Mouse (Mus musculus): ENCODE data around the gene Zer1. TPM values are rescaled to one million over a fixed set of nuclear protein-coding genes. Genes with fewer than 3 reads are reported as not detected.

The Zer1 gene
- polyA plus RNA-seq, 1 experiment from 2014 or later = 1.8 TPM

DNA sequence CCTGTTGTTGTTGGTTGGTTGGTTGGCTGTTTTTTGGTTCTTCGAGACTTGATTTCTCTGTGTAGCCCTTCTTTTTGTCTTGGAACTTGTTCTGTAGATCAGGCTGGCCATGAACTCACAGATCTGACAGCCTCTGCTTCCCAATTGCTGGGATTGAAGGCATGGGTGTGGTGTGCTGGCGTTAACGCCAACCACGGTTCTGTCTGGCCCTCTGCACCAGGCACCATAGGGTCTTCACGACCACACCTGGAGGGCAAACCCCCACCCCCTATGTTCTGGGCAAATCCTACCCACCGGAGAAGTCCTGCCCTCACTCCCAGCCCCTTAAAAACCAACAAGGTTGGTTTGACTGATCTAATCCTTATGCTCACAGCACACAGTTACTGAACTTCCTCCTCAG, 47.4 kb downstream of the Zer1 start:
- TF ChIP-seq CTCF (IDR thresholded peaks at IDR 0.05; ENCODE audit: low read depth) = no peak
- TF ChIP-seq EP300 (IDR thresholded peaks at IDR 0.05; ENCODE audit: low read depth) = no peak
- 55% methylated on average over 6 of the region's 6 CpGs for WGBS (ENCODE audit: insufficient replicate concordance)

DNA sequence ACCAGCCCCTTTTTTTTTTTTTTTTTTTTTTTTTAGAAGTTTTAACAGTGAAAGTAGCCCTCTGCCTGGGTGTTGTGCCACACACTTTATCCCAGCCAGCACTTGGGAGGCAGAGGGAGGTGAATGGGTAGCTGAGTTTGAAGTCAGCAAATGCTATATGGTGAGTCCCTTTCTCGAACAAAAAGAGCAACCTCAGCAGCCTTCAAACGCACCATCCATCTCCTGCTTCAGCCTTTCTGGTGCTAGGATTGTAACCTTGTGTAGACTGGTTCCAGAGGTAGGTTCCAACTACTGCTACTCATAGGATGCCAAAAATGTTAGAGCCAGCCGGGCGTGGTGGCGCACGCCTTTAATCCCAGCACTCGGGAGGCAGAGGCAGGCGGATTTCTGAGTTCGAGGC, 47.9 kb downstream of the Zer1 start:
- DNase-seq = no peak
- no peak overlapping the region for H3K9ac ChIP-seq (replicated peaks)
- no peak overlapping the region for H3K4me3 ChIP-seq (ENCODE audit: low read depth, low read length)
- no peak for ATAC-seq
- H3K4me2 ChIP-seq (ENCODE audit: low read depth, low read length) = no peak overlapping the region
- H3K36me3 ChIP-seq (replicated peaks; ENCODE audit: insufficient read depth, low read length) = peaks cover 7% of the 10 kb centered on the region; the same call in 1 of the 2 replicates
- peaks cover 8% of the 10 kb centered on the region for H3K4me1 ChIP-seq (ENCODE audit: insufficient read depth)
- no peak for TF ChIP-seq EP300 (IDR thresholded peaks at IDR 0.05; ENCODE audit: low read depth)
- TF ChIP-seq CTCF (IDR thresholded peaks at IDR 0.05; ENCODE audit: low read depth) = no peak
- no peaks in the 10 kb centered on the region for H3K27me3 ChIP-seq (ENCODE audit: insufficient read depth, low read length)
- H3K27ac ChIP-seq (ENCODE audit: low read depth) = no peak overlapping the region
- no peaks in the 10 kb centered on the region for H3K9me3 ChIP-seq (ENCODE audit: low read length)
- WGBS (ENCODE audit: insufficient replicate concordance) = 88% methylated on average over 8 of the region's 9 CpGs

More for the DNA sequence above, 47.4 kb downstream of the Zer1 start:
- Histone ChIP-seq H3K4me2 (ENCODE audit: low read depth, low read length) (peak overlapping the region; percentile 100), H3K27ac (ENCODE audit: low read depth) (no peak overlapping the region; the same call in 1 of the 2 replicates), H3K4me3 (ENCODE audit: low read depth, low read length) (peak overlapping the region; percentile 74), H3K4me1 (ENCODE audit: insufficient read depth) (peaks cover 8% of the 10 kb centered on the region), H3K9me3 (ENCODE audit: low read length) (no peaks in the 10 kb centered on the region), H3K27me3 (ENCODE audit: insufficient read depth, low read length) (no peaks in the 10 kb centered on the region), H3K9ac (replicated peaks) (no peak overlapping the region), H3K36me3 (replicated peaks; ENCODE audit: insufficient read depth, low read length) (peaks cover 7% of the 10 kb centered on the region; the same call in 1 of the 2 replicates)
- peak; percentile 7 for ATAC-seq
- no peak for DNase-seq

DNA sequence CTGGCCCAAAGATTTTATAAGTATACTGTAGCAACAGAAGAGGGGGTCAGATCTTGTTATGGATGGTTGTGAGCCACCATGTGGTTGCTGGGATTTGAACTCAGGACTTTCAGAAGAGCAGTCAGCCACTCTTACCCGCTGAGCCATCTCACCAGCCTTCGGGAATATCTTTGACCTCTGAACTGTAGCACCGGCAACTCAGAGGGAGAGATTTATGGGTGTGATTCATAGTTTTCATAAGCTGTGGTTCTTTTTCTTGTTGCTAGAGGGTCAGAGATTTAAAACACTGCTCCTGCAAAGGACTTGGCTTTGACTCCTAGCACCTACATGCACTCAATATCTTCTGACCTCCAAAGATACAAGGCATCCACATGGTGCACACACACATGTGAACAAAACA, 48.8 kb downstream of the Zer1 start:
- DNase-seq = no peak
- H3K4me3 ChIP-seq (ENCODE audit: low read depth, low read length) = no peak overlapping the region
- WGBS (ENCODE audit: insufficient replicate concordance) = 61% methylated on average over 3 of the region's 3 CpGs

DNA sequence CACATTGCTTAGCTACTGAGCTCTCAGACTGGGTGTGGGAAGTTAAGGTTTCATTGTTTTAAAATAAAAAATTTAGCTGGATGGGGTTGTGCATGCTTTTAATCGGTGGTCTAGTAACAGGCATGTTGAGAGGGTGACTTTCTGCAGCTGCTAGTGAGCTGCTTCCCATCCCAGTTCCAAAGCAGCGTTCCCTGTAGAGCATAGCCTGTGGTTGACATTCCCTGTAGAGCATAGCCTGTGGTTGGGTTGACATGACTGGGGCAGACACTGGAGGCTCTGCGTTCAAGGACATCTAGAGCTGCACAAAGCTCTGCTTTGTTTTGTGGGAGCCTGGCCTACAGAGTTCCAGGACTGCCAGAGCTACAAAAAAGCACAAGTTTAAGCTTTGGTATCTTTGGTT, 51.1 kb downstream of the Zer1 start:
- no peak overlapping the region for H3K27ac ChIP-seq (ENCODE audit: low read depth)
- 81% methylated on average over 3 of the region's 3 CpGs for WGBS (ENCODE audit: insufficient replicate concordance)

More for the DNA sequence above, 48.8 kb downstream of the Zer1 start:
- Histone ChIP-seq H3K4me1 (ENCODE audit: insufficient read depth) (peaks cover 8% of the 10 kb centered on the region), H3K27ac (ENCODE audit: low read depth) (no peak overlapping the region), H3K9me3 (ENCODE audit: low read length) (no peaks in the 10 kb centered on the region), H3K9ac (replicated peaks) (no peak overlapping the region), H3K4me2 (ENCODE audit: low read depth, low read length) (no peak overlapping the region), H3K36me3 (replicated peaks; ENCODE audit: insufficient read depth, low read length) (peaks cover 8% of the 10 kb centered on the region), H3K27me3 (ENCODE audit: insufficient read depth, low read length) (no peaks in the 10 kb centered on the region)
- no peak for ATAC-seq
- TF ChIP-seq EP300 (IDR thresholded peaks at IDR 0.05; ENCODE audit: low read depth) = no peak
- no peak for TF ChIP-seq CTCF (IDR thresholded peaks at IDR 0.05; ENCODE audit: low read depth)

DNA sequence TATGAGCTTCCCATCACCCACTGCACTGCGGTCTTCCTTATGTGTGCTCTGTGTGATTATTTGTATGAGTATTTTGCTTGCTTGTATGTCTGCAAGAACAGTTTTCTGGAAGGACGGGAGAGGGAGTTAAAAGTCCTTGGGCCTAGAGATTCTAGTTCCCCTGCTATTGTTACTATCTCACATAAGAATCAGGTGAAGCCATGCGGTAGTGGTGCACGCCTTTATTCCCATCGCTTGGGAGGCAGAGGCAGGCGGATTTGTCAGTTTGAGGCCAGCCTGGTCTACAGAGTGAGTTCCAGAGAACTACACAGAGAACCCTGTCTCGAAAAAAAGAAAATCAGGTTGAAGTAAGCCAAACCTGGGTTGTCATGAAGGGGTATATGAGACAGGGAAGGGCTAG, 51.5 kb downstream of the Zer1 start:
- TF ChIP-seq CTCF (IDR thresholded peaks at IDR 0.05; ENCODE audit: low read depth) = no peak
- no peak for TF ChIP-seq EP300 (IDR thresholded peaks at IDR 0.05; ENCODE audit: low read depth)
- ATAC-seq = no peak
- Histone ChIP-seq H3K4me2 (ENCODE audit: low read depth, low read length) (no peak overlapping the region), H3K36me3 (replicated peaks; ENCODE audit: insufficient read depth, low read length) (peaks cover 27% of the 10 kb centered on the region), H3K9me3 (ENCODE audit: low read length) (no peaks in the 10 kb centered on the region), H3K9ac (replicated peaks) (no peak overlapping the region), H3K27me3 (ENCODE audit: insufficient read depth, low read length) (no peaks in the 10 kb centered on the region), H3K4me3 (ENCODE audit: low read depth, low read length) (no peak overlapping the region), H3K4me1 (ENCODE audit: insufficient read depth) (peaks cover 8% of the 10 kb centered on the region), H3K27ac (ENCODE audit: low read depth) (no peak overlapping the region)
- DNase-seq = no peak
- WGBS (ENCODE audit: insufficient replicate concordance) = 73% methylated on average over 7 of the region's 7 CpGs

More for the DNA sequence above, 51.1 kb downstream of the Zer1 start:
- Histone ChIP-seq H3K4me3 (ENCODE audit: low read depth, low read length) (no peak overlapping the region), H3K9ac (replicated peaks) (no peak overlapping the region), H3K4me1 (ENCODE audit: insufficient read depth) (peaks cover 5% of the 10 kb centered on the region), H3K27me3 (ENCODE audit: insufficient read depth, low read length) (no peaks in the 10 kb centered on the region), H3K9me3 (ENCODE audit: low read length) (no peaks in the 10 kb centered on the region), H3K36me3 (replicated peaks; ENCODE audit: insufficient read depth, low read length) (peaks cover 27% of the 10 kb centered on the region), H3K4me2 (ENCODE audit: low read depth, low read length) (no peak overlapping the region)
- TF ChIP-seq EP300 (IDR thresholded peaks at IDR 0.05; ENCODE audit: low read depth) (no peak), CTCF (IDR thresholded peaks at IDR 0.05; ENCODE audit: low read depth) (no peak)
- ATAC-seq (no peak), DNase-seq (no peak)

DNA sequence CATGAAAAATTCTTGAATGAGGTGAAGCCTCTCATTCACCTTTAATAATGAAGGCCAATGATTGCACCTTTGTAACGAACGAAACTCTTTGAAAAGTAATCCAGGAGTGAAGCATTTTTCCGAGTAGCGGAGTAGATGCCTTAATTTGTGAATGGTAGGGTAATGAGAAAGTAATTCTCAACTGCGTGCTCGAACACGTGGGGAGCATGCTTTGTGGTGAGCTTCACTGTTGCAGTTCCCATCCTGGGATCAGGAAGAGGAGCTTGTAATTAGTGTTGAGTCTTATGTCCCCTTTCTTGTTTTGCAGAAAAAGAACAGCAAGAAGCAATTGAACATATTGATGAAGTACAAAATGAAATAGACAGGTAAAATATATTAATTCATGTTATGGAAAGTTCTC, 56.4 kb downstream of the Zer1 start:
- no peak overlapping the region for H3K27ac ChIP-seq (ENCODE audit: low read depth)
- peak overlapping the region; percentile 95 for H3K4me2 ChIP-seq (ENCODE audit: low read depth, low read length)
- no peak for DNase-seq
- H3K36me3 ChIP-seq (replicated peaks; ENCODE audit: insufficient read depth, low read length) = peaks cover 23% of the 10 kb centered on the region
- TF ChIP-seq EP300 (IDR thresholded peaks at IDR 0.05; ENCODE audit: low read depth) = no peak
- no peak for TF ChIP-seq CTCF (IDR thresholded peaks at IDR 0.05; ENCODE audit: low read depth)
- H3K9ac ChIP-seq (replicated peaks) = peak overlapping the region; percentile 96
- H3K9me3 ChIP-seq (ENCODE audit: low read length) = no peaks in the 10 kb centered on the region
- ATAC-seq = no peak
- no peaks in the 10 kb centered on the region for H3K27me3 ChIP-seq (ENCODE audit: insufficient read depth, low read length)
- WGBS (ENCODE audit: insufficient replicate concordance) = 29% methylated on average over 7 of the region's 7 CpGs
- peak overlapping the region; percentile 96 for H3K4me3 ChIP-seq (ENCODE audit: low read depth, low read length)
- H3K4me1 ChIP-seq (ENCODE audit: insufficient read depth) = peaks cover 28% of the 10 kb centered on the region

All from liver, postnatal 0 days (tissue).